Mouse (Mus musculus): Measurements from ENCODE around the gene Ndst4.

DNA sequence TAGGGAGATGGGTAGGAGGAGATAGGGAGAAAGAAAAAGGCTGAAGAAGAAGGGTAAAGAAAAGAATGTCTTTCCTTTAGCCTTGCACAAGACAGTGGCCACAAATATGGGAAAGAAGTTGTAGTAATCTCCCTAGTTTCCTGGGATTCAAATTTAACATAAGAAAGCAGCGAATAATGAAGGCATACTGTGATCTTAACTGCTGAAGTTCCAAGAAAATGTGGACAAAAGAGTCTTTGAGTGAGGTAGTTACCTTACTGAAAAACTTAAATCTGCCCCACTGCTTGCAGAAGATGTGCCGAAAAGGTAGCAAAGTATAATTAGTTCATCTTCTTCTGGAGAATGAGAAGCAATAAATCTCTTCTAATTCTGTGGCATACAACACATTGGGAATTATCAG is 228.4 kb downstream of the Ndst4 start:
- TF ChIP-seq CTCF (IDR thresholded peaks at IDR 0.05; ENCODE audit: extremely low read depth, insufficient read length, insufficient replicate concordance, low read depth, low read length) (no peak), POLR2A (IDR thresholded peaks at IDR 0.05; ENCODE audit: low read depth, low read length) (no peak)
